Mouse (Mus musculus) heart, postnatal 25 days (tissue): ENCODE results near the gene Fbxl16. TPM values are rescaled to one million over a fixed set of nuclear protein-coding genes. Genes with fewer than 3 reads are reported as not detected.

ENCODE experiments used
- DNase-seq: peaks from one replicate; pipeline ENCODE4 v3.0.0; 2022; ENCODE audit warnings: low spot score
- intact Hi-C: fragments of 180-260 bp; cut with DNase I; formaldehyde crosslinking; loops from one replicate; pipeline ENCODE4 v1.15.1; 2025
- total RNA-seq, 2 experiments: library from RNA; stranded (reverse); gene quantifications; 2 replicates each; pipeline ENCODE4 v1.2.3; 2021

Gene Fbxl16
- total RNA-seq: 1 to 10 TPM; 1.2 to 1.3 TPM

GRCm38 (mm10) chr17:25808789-25809605 lies at the start of gene Fbxl16:
Gene Fbxl16, plus strand, starts transcription at chr17:25809085.
- peak; percentile 51 for DNase-seq

GRCm38 (mm10) chr17:25760148-25760547 lies 48.7 kb upstream of the Fbxl16 start:
- DNase-seq: no peak
- intact Hi-C loops: no loop called here

More at GRCm38 (mm10) chr17:25808789-25809605, at the start of gene Fbxl16:
- intact Hi-C loops: loop anchor here (10.0 kb wide), 1 partner anchor 334 kb away; no protein-coding TSS in a partner anchor

GRCm38 (mm10) chr17:25761561-25761970 lies 47.3 kb upstream of the Fbxl16 start:
- intact Hi-C loops: no loop called here
- DNase-seq: no peak

- DNase-seq: no peak
- intact Hi-C loops: no loop called here
Measured at GRCm38 (mm10) chr17:25762591-25762990, 46.3 kb upstream of the Fbxl16 start.

GRCm38 (mm10) chr17:25765886-25766285 lies 43.0 kb upstream of the Fbxl16 start:
- intact Hi-C loops: no loop called here
- no peak for DNase-seq

GRCm38 (mm10) chr17:25769331-25769730 lies 39.6 kb upstream of the Fbxl16 start:
- no peak for DNase-seq
- intact Hi-C loops: no loop called here

GRCm38 (mm10) chr17:25773549-25774120 lies 35.2 kb upstream of the Fbxl16 start, which contains the start of gene Narfl:
Gene Narfl, plus strand, starts transcription at chr17:25773776.
- intact Hi-C loops: loop anchor here (1.0 to 10.0 kb wide), 2 partner anchors 28 to 481 kb away; partner anchors contain the start of gene Luc7l
- DNase-seq: peak; percentile 89

- DNase-seq: no peak
- intact Hi-C loops: loop anchor here (10.0 kb wide), 1 partner anchor 479 kb away; the partner anchor contains the start of gene Luc7l
Measured at GRCm38 (mm10) chr17:25775318-25776062, 33.4 kb upstream of the Fbxl16 start.

GRCm38 (mm10) chr17:25777948-25778347 lies 30.9 kb upstream of the Fbxl16 start:
- no peak for DNase-seq
- intact Hi-C loops: loop anchor here (10.0 kb wide), 1 partner anchor 477 kb away; the partner anchor contains the start of gene Luc7l

- intact Hi-C loops: no loop called here
- no peak for DNase-seq
Measured at GRCm38 (mm10) chr17:25781339-25781738, 27.5 kb upstream of the Fbxl16 start.

- no peak for DNase-seq
- intact Hi-C loops: no loop called here
Measured at GRCm38 (mm10) chr17:25783086-25783485, 25.8 kb upstream of the Fbxl16 start.

- intact Hi-C loops: no loop called here
- no peak for DNase-seq
Measured at GRCm38 (mm10) chr17:25783861-25784574, 24.9 kb upstream of the Fbxl16 start.

GRCm38 (mm10) chr17:25785281-25785745 lies 23.6 kb upstream of the Fbxl16 start, which contains the start of gene Haghl:
Gene Haghl, minus strand, starts transcription at chr17:25785673.
- DNase-seq: peak; percentile 89
- intact Hi-C loops: no loop called here

GRCm38 (mm10) chr17:25786280-25786679 lies 22.6 kb upstream of the Fbxl16 start, which contains the start of gene Ccdc78:
Gene Ccdc78, plus strand, starts transcription at chr17:25786580.
- no peak for DNase-seq
- intact Hi-C loops: no loop called here

GRCm38 (mm10) chr17:25786781-25787504 lies 21.9 kb upstream of the Fbxl16 start:
- DNase-seq: no peak
- intact Hi-C loops: no loop called here

- intact Hi-C loops: no loop called here
- no peak for DNase-seq
Measured at GRCm38 (mm10) chr17:25791320-25791842, 17.5 kb upstream of the Fbxl16 start.

GRCm38 (mm10) chr17:25791843-25792527 lies 16.9 kb upstream of the Fbxl16 start:
- intact Hi-C loops: no loop called here
- peak; percentile 65 for DNase-seq

- intact Hi-C loops: no loop called here
- DNase-seq: peak; percentile 61
Measured at GRCm38 (mm10) chr17:25792615-25793014, 16.3 kb upstream of the Fbxl16 start, which contains the start of gene Fam173a. Gene Fam173a, minus strand, starts transcription at chr17:25792901.
